Mouse (Mus musculus): ENCODE data around the gene 1700020L24Rik. TPM values are rescaled to one million over a fixed set of nuclear protein-coding genes. Genes with fewer than 3 reads are reported as not detected.

Gene 1700020L24Rik
- polyA plus RNA-seq, 1 experiment: 37.4 TPM

- WGBS: 11% methylated on average over 8 of the region's 8 CpGs
- peak; percentile 94 for TF ChIP-seq CTCF (IDR thresholded peaks at IDR 0.05; ENCODE audit: control insufficient read depth, insufficient read depth, low read length)
- TF ChIP-seq POLR2A (IDR thresholded peaks at IDR 0.05; ENCODE audit: borderline replicate concordance, control insufficient read depth, low read depth, low read length): no peak
- Histone ChIP-seq H3K27ac (ENCODE audit: control insufficient read depth, insufficient read depth, low read depth, low read length, poor library complexity) (no peak overlapping the region), H3K4me3 (replicated peaks; ENCODE audit: control insufficient read depth, low read depth, low read length) (no peak overlapping the region), H3K4me1 (ENCODE audit: control insufficient read depth, insufficient read depth, low read length) (peaks cover 1% of the 10 kb centered on the region; the same call in 1 of the 2 replicates)
Measured at GRCm38 (mm10) chr11:83424681-83425080, 12.8 kb upstream of the 1700020L24Rik start.

- WGBS: 4% methylated on average over 17 of the region's 17 CpGs
- Histone ChIP-seq H3K4me1 (ENCODE audit: control insufficient read depth, insufficient read depth, low read length) (peaks cover 1% of the 10 kb centered on the region; the same call in 1 of the 2 replicates), H3K27ac (ENCODE audit: control insufficient read depth, insufficient read depth, low read depth, low read length, poor library complexity) (no peak overlapping the region; the same call in 1 of the 2 replicates), H3K4me3 (replicated peaks; ENCODE audit: control insufficient read depth, low read depth, low read length) (peak overlapping the region; percentile 13)
- no peak for TF ChIP-seq CTCF (IDR thresholded peaks at IDR 0.05; ENCODE audit: control insufficient read depth, insufficient read depth, low read length)
- TF ChIP-seq POLR2A (IDR thresholded peaks at IDR 0.05; ENCODE audit: borderline replicate concordance, control insufficient read depth, low read depth, low read length): 0 out of 2 replicates have a peak, but pooled peaks have one; percentile 16
Measured at GRCm38 (mm10) chr11:83426964-83427363, 10.5 kb upstream of the 1700020L24Rik start.

GRCm38 (mm10) chr11:83429355-83429754, 8.1 kb upstream of the 1700020L24Rik start, which contains the start of gene Gas2l2:
Gene Gas2l2, minus strand, starts transcription at chr11:83429455.
- Histone ChIP-seq H3K4me1 (ENCODE audit: control insufficient read depth, insufficient read depth, low read length) (peaks cover 1% of the 10 kb centered on the region; the same call in 1 of the 2 replicates), H3K4me3 (replicated peaks; ENCODE audit: control insufficient read depth, low read depth, low read length) (no peak within 1 kb of the TSS), H3K27ac (ENCODE audit: control insufficient read depth, insufficient read depth, low read depth, low read length, poor library complexity) (no peak within 1 kb of the TSS)
- 81% methylated on average over 5 of the region's 5 CpGs for WGBS
- TF ChIP-seq POLR2A (IDR thresholded peaks at IDR 0.05; ENCODE audit: borderline replicate concordance, control insufficient read depth, low read depth, low read length) (no peak), CTCF (IDR thresholded peaks at IDR 0.05; ENCODE audit: control insufficient read depth, insufficient read depth, low read length) (no peak)

- TF ChIP-seq CTCF (IDR thresholded peaks at IDR 0.05; ENCODE audit: control insufficient read depth, insufficient read depth, low read length) (no peak), POLR2A (IDR thresholded peaks at IDR 0.05; ENCODE audit: borderline replicate concordance, control insufficient read depth, low read depth, low read length) (no peak)
- no peak overlapping the region for H3K4me3 ChIP-seq (replicated peaks; ENCODE audit: control insufficient read depth, low read depth, low read length)
- no peak overlapping the region for H3K27ac ChIP-seq (ENCODE audit: control insufficient read depth, insufficient read depth, low read depth, low read length, poor library complexity)
- 56% methylated on average over 2 of the region's 2 CpGs for WGBS
- H3K4me1 ChIP-seq (ENCODE audit: control insufficient read depth, insufficient read depth, low read length): no peaks in the 10 kb centered on the region; the same call in 1 of the 2 replicates
Measured at GRCm38 (mm10) chr11:83432533-83432932, 4.9 kb upstream of the 1700020L24Rik start.

- 8% methylated on average over 11 of the region's 11 CpGs for WGBS
- peak overlapping the region; percentile 65 for H3K27ac ChIP-seq (ENCODE audit: control insufficient read depth, insufficient read depth, low read depth, low read length, poor library complexity)
- TF ChIP-seq CTCF (IDR thresholded peaks at IDR 0.05; ENCODE audit: control insufficient read depth, insufficient read depth, low read length) (no peak), POLR2A (IDR thresholded peaks at IDR 0.05; ENCODE audit: borderline replicate concordance, control insufficient read depth, low read depth, low read length) (no peak)
- peak overlapping the region; percentile 42 for H3K4me3 ChIP-seq (replicated peaks; ENCODE audit: control insufficient read depth, low read depth, low read length)
- H3K4me1 ChIP-seq (ENCODE audit: control insufficient read depth, insufficient read depth, low read length): peaks cover 2% of the 10 kb centered on the region; the same call in 1 of the 2 replicates
Measured at GRCm38 (mm10) chr11:83439426-83440060, 2.1 kb downstream of the 1700020L24Rik start.

- WGBS: under 1% methylated on average over 66 of the region's 75 CpGs
- Histone ChIP-seq H3K4me1 (ENCODE audit: control insufficient read depth, insufficient read depth, low read length) (peaks cover 2% of the 10 kb centered on the region), H3K4me3 (replicated peaks; ENCODE audit: control insufficient read depth, low read depth, low read length) (peak overlapping the region; percentile 84), H3K27ac (ENCODE audit: control insufficient read depth, insufficient read depth, low read depth, low read length, poor library complexity) (peak overlapping the region; percentile 88)
- TF ChIP-seq POLR2A (IDR thresholded peaks at IDR 0.05; ENCODE audit: borderline replicate concordance, control insufficient read depth, low read depth, low read length) (peak; percentile 83; the same call in 1 of the 2 replicates), CTCF (IDR thresholded peaks at IDR 0.05; ENCODE audit: control insufficient read depth, insufficient read depth, low read length) (peak; percentile 98)
Measured at GRCm38 (mm10) chr11:83440081-83441064, 2.9 kb downstream of the 1700020L24Rik start.

- no peak overlapping the region for H3K27ac ChIP-seq (ENCODE audit: control insufficient read depth, insufficient read depth, low read depth, low read length, poor library complexity)
- H3K4me1 ChIP-seq (ENCODE audit: control insufficient read depth, insufficient read depth, low read length): peaks cover 2% of the 10 kb centered on the region
- no peak for TF ChIP-seq POLR2A (IDR thresholded peaks at IDR 0.05; ENCODE audit: borderline replicate concordance, control insufficient read depth, low read depth, low read length)
- no peak for TF ChIP-seq CTCF (IDR thresholded peaks at IDR 0.05; ENCODE audit: control insufficient read depth, insufficient read depth, low read length)
- H3K4me3 ChIP-seq (replicated peaks; ENCODE audit: control insufficient read depth, low read depth, low read length): peak overlapping the region; percentile 10
- 58% methylated on average over 7 of the region's 7 CpGs for WGBS
Measured at GRCm38 (mm10) chr11:83441235-83441634, 3.8 kb downstream of the 1700020L24Rik start.
